Mouse (Mus musculus) hindbrain, embryonic 16.5 days (tissue): ENCODE measurements around the gene Mnt. TPM values are rescaled to one million over a fixed set of nuclear protein-coding genes. Genes with fewer than 3 reads are reported as not detected.
A peak's percentile ranks its signal among the peaks of the same experiment; 100 is the strongest.

Experiments
- ATAC-seq: fragments of 200-750 bp; cut with Nextera tagmentation; 2 replicates; pipeline ENCODE4 v1.8.0; 2017; ENCODE audit warnings: moderate TSS enrichment, moderate library complexity
- H3K27ac ChIP-seq: fragments of 300-500 bp; sonication (generic); 2 replicates; pipeline ENCODE4 v1.5.1; 2014; ENCODE audit warnings: low read depth, mild to moderate bottlenecking, control low read depth, low read length, moderate library complexity
- H3K27me3 ChIP-seq: fragments of 300-500 bp; sonication (generic); replicated peaks from 2 replicates; pipeline ENCODE4 v1.6.1; 2014; ENCODE audit warnings: low read length; ENCODE audit not compliant: control insufficient read depth, insufficient read depth
- H3K36me3 ChIP-seq: fragments of 300-500 bp; sonication (generic); 2 replicates; pipeline ENCODE4 v1.6.1; 2014; ENCODE audit warnings: mild to moderate bottlenecking, low read length, moderate library complexity, mixed read lengths; ENCODE audit not compliant: control insufficient read depth, insufficient read depth
- H3K4me1 ChIP-seq: fragments of 300-500 bp; sonication (generic); 2 replicates; pipeline ENCODE4 v1.6.1; 2014; ENCODE audit warnings: low read depth, low read length; ENCODE audit not compliant: control insufficient read depth, insufficient read depth
- H3K4me2 ChIP-seq: fragments of 300-500 bp; sonication (generic); 2 replicates; pipeline ENCODE4 v1.6.1; 2014; ENCODE audit warnings: mild to moderate bottlenecking, low read length, control low read depth, moderate library complexity
- H3K4me3 ChIP-seq: fragments of 300-500 bp; sonication (generic); 2 replicates; pipeline ENCODE4 v1.5.1; 2014; ENCODE audit warnings: mild to moderate bottlenecking, low read length, control low read depth, moderate library complexity
- H3K9ac ChIP-seq: fragments of 300-500 bp; sonication (generic); 2 replicates; pipeline ENCODE4 v1.6.1; 2014; ENCODE audit warnings: low read depth, mild to moderate bottlenecking, control low read depth, low read length, moderate library complexity
- H3K9me3 ChIP-seq: fragments of 300-500 bp; sonication (generic); 2 replicates; pipeline ENCODE4 v1.6.1; 2014; ENCODE audit warnings: mild to moderate bottlenecking, low read length, moderate library complexity; ENCODE audit not compliant: control insufficient read depth
- WGBS: fragments of 180-500 bp; shearing (Covaris S2); extraction: QIAGEN DNeasy Blood & Tissue Kit; methylation state at CpG from one replicate; pipeline ENCODE4 v1.1.7; 2014; 5-methylcytosine and 5-hydroxymethylcytosine counted together
- polyA plus RNA-seq: library from polyadenylated mRNA; unstranded; fragments of >200 nt; fragmentation: Nextera tagmentation; extraction: Ambion mirVana; gene quantifications from 2 replicates; pipeline ENCODE4 v1.2.1, GENCODE M21; 2015

Gene Mnt
- polyA plus RNA-seq, 1 experiment from 2014 or later = 7.3 TPM

DNA sequence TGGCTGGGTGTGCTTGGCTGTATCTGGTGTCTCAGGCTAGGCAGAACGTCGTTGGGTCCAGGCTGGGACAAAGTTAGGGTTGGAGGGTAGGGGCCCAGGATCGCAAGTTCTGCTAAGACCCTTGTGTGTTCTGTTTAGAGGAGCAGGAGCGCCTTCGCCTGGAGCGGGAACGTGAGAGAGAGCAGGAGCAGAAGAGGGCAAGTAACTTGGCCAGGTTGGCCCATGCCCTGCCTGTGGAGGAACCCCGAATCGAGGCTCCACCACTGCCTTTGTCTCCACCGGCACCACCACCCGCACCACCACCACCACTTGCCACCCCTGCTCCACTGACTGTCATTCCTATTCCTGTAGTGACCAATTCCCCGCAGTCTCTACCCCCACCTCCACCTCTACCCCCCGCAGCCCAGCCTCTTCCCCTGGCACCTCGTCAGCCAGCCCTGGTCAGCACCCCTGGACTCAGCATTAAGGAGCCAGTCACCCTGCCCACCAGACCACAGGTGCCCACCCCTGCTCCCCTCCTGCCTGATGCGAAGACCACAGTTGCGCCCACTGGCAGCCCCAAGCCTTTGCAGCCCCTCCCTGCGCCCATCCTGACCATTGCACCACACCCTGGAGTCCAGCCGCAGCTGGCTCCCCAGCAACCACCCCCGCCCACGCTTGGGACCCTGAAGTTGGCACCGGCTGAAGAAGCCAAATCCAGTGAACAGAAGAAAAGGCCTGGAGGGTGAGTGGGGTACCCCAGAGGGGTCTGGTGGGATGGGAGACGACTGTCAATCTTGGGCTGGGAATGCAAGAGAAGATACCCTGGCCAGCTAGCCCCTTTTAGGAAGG is 5.7 kb downstream of the Mnt start:
- Histone ChIP-seq H3K27ac (no peak overlapping the region), H3K4me2 (no peak overlapping the region), H3K9me3 (no peaks in the 10 kb centered on the region), H3K9ac (no peak overlapping the region; the same call in 1 of the 2 replicates), H3K4me3 (no peak overlapping the region), H3K27me3 (no peaks in the 10 kb centered on the region), H3K36me3 (peaks cover 3% of the 10 kb centered on the region; the same call in 1 of the 2 replicates), H3K4me1 (peaks cover 32% of the 10 kb centered on the region)
- WGBS = 91% methylated on average over 22 of the region's 22 CpGs
- ATAC-seq = no peak

DNA sequence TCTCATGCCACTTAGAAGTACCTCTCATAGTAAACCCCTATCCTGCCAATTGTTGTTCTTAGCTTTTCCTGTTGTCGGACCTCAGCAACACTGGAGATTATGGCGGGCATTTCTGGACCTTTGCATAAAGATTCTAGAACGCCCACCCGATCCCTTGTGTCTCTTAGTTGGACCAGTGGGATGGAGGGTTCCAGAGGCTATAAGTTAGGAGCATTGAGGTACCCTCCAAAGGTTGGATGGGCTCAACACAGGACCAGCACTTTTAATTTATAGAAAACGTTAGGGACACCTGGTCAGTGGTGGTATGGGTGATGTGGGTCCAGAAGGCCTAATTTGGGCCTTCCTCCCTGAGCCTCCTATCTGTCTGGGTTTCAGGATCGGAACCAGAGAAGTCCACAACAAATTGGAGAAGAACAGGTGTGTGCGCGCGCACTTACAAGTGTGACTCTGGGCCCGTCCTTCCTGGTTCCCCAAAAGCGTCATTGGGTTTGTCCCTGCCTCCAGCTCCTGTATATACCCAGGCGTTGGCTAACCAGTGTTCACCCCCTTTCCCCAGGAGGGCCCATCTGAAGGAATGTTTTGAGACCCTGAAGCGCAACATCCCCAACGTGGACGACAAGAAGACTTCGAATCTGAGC is 6.5 kb downstream of the Mnt start:
- WGBS = 48% methylated on average over 16 of the region's 16 CpGs
- Histone ChIP-seq H3K36me3 (peaks cover 7% of the 10 kb centered on the region; the same call in 1 of the 2 replicates), H3K4me2 (peak overlapping the region; percentile 87), H3K27ac (peak overlapping the region; percentile 89), H3K27me3 (no peaks in the 10 kb centered on the region), H3K9me3 (no peaks in the 10 kb centered on the region), H3K4me1 (peaks cover 32% of the 10 kb centered on the region), H3K9ac (peak overlapping the region; percentile 67), H3K4me3 (peak overlapping the region; percentile 63)
- no peak for ATAC-seq

DNA sequence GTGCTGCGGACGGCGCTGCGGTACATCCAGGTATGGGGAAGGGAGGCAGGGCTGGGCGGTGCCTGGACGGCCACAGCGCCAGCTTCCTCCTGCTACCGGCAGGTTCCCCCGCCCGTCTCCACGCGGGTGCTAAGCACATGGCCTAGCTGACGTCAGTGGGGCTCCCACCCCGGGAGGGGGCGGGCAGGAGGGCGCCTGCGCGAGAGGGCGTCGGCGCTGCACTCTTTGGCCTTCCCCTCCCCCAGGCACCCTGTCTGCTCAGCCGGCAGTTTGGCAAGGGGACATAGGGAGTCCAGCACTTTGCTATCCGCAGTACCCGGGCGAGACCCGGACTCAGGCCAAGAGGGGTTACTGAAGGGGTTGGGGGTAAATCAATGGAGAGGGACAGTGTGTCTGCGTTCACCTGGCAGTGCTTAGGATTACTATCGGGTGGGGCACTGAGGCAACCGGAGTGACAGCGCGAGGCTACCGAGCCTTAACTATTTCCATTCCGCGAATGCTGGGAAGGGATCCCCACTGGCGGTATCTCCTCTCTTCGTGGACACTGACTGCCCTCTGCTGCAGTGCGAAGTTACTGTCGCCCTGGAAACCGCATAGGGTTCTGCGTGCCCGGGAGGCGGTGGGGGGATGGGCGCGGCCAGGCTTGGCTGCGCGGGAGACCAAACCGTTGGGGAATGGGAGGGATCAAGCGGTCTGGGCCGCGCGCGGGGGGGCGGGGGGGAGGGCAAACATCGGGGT is 7.1 kb downstream of the Mnt start:
- ATAC-seq = peak; percentile 65
- Histone ChIP-seq H3K4me3 (peak overlapping the region; percentile 63), H3K9ac (peak overlapping the region; percentile 67), H3K9me3 (no peaks in the 10 kb centered on the region), H3K36me3 (peaks cover 7% of the 10 kb centered on the region; the same call in 1 of the 2 replicates), H3K4me1 (peaks cover 30% of the 10 kb centered on the region), H3K27ac (peak overlapping the region; percentile 89), H3K27me3 (no peaks in the 10 kb centered on the region), H3K4me2 (peak overlapping the region; percentile 87)
- WGBS = under 1% methylated on average over 48 of the region's 54 CpGs

DNA sequence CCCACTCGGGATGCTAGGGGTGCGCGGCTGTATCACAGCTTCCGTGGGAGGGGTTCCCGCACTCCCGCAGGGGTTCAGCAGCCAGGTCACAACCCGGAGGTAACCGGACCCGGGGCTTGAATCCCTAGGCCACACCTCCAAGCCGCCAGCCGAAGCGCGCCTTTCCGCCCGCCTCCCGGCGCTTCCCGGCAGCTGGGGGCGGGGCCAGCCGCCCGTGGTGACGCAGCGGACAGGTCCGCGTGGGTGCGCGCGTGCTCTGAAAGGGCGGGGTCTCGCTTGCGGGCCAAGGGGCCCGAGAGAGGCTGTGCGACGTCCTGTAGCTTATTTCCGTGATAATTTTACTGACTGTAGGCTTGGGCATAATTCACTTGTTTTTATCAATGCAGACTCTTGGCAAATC is 7.7 kb downstream of the Mnt start:
- WGBS = 0% methylated on average over 35 of the region's 35 CpGs

DNA sequence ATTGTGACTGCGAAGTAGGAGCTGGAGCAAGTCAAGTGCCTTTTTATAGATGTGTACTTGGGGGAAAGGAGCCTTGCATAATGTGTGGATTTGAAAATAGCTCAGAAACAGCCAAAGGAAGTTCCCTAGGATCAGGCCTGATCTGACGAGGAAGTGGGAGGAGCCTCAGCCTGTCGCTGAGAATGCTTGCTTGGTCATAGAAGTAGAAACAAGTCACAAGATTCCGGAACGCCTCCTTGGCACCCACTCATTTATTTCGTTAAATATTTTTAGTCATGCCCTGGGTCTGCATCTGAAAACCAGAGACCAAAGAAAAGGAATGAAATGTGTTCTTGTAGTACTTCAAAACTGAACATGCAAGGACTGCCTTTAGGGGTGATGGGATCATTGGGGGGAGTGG is 8.3 kb downstream of the Mnt start:
- Histone ChIP-seq H3K9ac (no peak overlapping the region), H3K4me2 (peak overlapping the region; percentile 87), H3K9me3 (no peaks in the 10 kb centered on the region), H3K27me3 (no peaks in the 10 kb centered on the region), H3K4me1 (peaks cover 20% of the 10 kb centered on the region), H3K4me3 (peak overlapping the region; percentile 63), H3K27ac (peak overlapping the region; percentile 89; the same call in 1 of the 2 replicates), H3K36me3 (peaks cover 12% of the 10 kb centered on the region)
- 38% methylated on average over 6 of the region's 6 CpGs for WGBS
- ATAC-seq = no peak

More for the DNA sequence above, 7.7 kb downstream of the Mnt start:
- peaks cover 8% of the 10 kb centered on the region for H3K36me3 ChIP-seq
- peak overlapping the region; percentile 87 for H3K4me2 ChIP-seq
- H3K9ac ChIP-seq = peak overlapping the region; percentile 67
- H3K4me1 ChIP-seq = peaks cover 24% of the 10 kb centered on the region
- H3K27me3 ChIP-seq = no peaks in the 10 kb centered on the region
- H3K9me3 ChIP-seq = no peaks in the 10 kb centered on the region
- H3K4me3 ChIP-seq = peak overlapping the region; percentile 63
- peak; percentile 48 for ATAC-seq
- H3K27ac ChIP-seq = peak overlapping the region; percentile 89

DNA sequence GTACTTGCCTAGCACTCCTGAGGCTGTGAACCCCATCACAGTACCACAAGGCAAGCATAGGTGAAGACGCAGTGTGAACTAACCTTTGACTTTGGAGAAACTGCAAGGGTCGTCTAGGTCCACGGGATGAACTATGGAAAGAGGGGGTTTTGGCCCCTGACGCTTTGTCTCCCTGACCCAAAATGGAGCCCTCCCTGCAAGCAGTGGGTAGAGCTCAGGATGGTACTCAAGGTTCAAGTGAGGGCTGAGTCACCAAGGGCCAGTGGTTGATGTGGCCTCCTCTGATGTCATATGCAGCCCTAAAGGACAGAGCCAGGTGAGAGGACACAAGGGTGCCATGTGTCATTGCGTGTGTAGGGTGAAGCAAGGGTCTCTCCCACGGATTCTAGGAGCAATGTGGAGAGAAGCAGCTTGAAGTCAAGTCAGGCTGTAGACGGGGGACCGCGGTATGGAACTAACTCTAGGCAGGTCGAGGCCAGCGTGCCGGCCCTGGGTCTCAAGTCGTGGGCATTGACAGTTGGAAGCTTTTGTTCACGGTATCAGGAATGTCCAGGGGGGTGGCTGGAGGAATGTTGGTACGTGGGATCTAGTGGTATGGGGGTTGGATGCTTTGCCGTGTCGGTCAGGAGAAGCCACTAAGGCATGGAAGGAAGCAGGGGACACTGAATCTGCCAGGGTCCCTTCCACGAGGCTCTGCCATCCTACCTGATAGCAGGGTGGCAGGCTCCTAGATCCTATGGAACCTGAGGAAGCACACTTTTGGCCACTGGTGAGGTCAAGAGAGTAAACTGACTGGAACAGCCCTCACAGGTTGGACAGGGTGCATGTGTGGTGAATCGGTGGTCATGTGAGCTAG is 9.4 kb downstream of the Mnt start:
- no peak overlapping the region for H3K27ac ChIP-seq
- H3K9ac ChIP-seq = no peak overlapping the region
- H3K4me2 ChIP-seq = no peak overlapping the region
- H3K4me1 ChIP-seq = peaks cover 20% of the 10 kb centered on the region
- no peak for ATAC-seq
- H3K36me3 ChIP-seq = peaks cover 15% of the 10 kb centered on the region
- WGBS = 93% methylated on average over 19 of the region's 19 CpGs
- H3K9me3 ChIP-seq = no peaks in the 10 kb centered on the region
- H3K27me3 ChIP-seq = no peaks in the 10 kb centered on the region
- no peak overlapping the region for H3K4me3 ChIP-seq

DNA sequence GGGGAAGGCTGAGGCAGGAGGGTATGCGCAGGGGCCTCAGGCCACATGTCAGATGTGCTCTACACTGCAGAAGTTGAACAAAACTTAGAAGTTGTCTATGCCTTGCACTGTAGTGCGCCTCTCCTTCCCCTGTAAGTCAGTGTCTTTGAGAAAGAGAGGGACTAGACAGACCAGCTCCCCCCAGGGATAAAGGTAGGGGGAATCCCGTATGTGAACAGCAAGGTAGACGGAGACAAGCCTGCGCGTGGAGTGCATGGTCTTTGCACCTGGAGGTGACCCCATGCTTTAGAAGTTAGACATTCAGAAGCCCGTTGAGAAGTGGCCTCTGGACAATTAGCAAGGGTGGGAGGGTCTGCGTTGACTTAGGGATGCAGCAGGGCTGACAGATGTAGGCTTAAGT is 10.0 kb downstream of the Mnt start:
- H3K9ac ChIP-seq = no peak overlapping the region
- peaks cover 20% of the 10 kb centered on the region for H3K36me3 ChIP-seq
- no peak overlapping the region for H3K4me2 ChIP-seq
- no peak overlapping the region for H3K27ac ChIP-seq
- H3K4me1 ChIP-seq = peaks cover 17% of the 10 kb centered on the region
- H3K27me3 ChIP-seq = no peaks in the 10 kb centered on the region
- no peak overlapping the region for H3K4me3 ChIP-seq
- H3K9me3 ChIP-seq = no peaks in the 10 kb centered on the region
- ATAC-seq = no peak
- 87% methylated on average over 8 of the region's 8 CpGs for WGBS

DNA sequence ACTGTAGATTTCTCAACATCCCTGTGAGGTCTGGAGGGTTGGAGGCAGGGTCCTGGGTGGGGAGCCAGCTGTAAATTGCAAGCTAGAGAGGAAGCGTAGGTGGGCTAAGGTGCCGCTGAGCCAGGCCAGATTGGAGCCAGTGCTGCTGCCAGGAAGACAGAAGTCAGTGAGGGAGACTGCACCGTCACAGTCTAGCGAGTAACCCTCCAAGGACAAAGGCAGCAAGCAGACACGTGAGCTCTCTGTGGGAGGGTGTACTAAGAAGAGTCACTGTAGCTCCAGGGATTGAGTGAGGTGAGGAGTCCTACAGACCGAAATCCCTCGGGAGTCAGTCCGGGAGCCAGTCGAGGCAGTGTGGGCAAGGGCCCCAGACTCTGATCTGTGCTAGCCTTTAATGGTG is 10.6 kb downstream of the Mnt start:
- H3K9ac ChIP-seq = no peak overlapping the region
- no peak overlapping the region for H3K27ac ChIP-seq
- H3K9me3 ChIP-seq = no peaks in the 10 kb centered on the region
- 73% methylated on average over 9 of the region's 9 CpGs for WGBS
- ATAC-seq = no peak
- no peaks in the 10 kb centered on the region for H3K27me3 ChIP-seq
- peaks cover 15% of the 10 kb centered on the region for H3K4me1 ChIP-seq
- H3K4me2 ChIP-seq = no peak overlapping the region
- peaks cover 21% of the 10 kb centered on the region for H3K36me3 ChIP-seq
- H3K4me3 ChIP-seq = no peak overlapping the region
